Mouse (Mus musculus): ENCODE measurements at regions not wholly inside any gene's neighbourhood (a gene's known extent, or its start where the extent isn't known, plus 50 kb on each side); places are given as distances from the start of the nearest gene placed in this dataset.

- no peak overlapping the region for H3K27ac ChIP-seq
- 77% methylated on average over 6 of the region's 6 CpGs for WGBS
Measured at GRCm38 (mm10) chr8:49631286-49631685, 787.5 kb upstream of the Tenm3 start.

DNA sequence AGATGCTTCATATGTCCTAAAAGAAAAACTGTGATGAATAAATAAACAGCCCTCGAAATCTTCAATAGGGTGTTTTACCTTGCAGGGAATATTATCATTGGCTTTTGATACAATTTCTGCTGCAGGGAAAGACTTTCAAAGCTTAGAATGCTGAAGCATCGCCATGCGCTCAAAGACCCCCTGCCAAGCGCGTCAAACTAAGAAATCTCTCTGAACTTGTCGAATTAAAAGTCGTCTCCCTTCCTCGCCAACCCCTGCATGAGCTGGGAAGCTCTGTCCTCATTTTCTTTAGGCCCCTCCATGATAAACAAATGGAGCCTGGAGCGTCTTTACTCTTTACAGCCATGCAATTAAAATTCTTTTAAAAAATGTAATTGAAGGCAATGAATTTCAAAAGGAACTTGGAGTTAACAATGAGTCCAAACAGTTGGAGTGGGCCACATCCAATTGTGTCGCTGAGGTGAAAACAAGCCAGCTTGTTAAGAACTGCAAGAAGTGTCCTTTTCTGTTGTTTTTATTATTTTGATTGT is 784.3 kb upstream of the Tenm3 start:
- Histone ChIP-seq H3K4me3 (no peak overlapping the region), H3K9me3 (no peaks in the 10 kb centered on the region), H3K36me3 (no peaks in the 10 kb centered on the region), H3K27me3 (no peaks in the 10 kb centered on the region), H3K9ac (no peak overlapping the region), H3K4me1 (replicated peaks) (no peaks in the 10 kb centered on the region), H3K4me2 (no peak overlapping the region), H3K27ac (no peak overlapping the region)
- ATAC-seq (ENCODE audit: low FRiP score), result no peak
- 21% methylated on average over 10 of the region's 10 CpGs for WGBS

More at GRCm38 (mm10) chr8:49631286-49631685, 787.5 kb upstream of the Tenm3 start:
- no peak for ATAC-seq (ENCODE audit: low FRiP score)
- no peaks in the 10 kb centered on the region for H3K27me3 ChIP-seq
- no peaks in the 10 kb centered on the region for H3K4me1 ChIP-seq (replicated peaks)
- H3K9me3 ChIP-seq, result no peaks in the 10 kb centered on the region
- H3K4me3 ChIP-seq, result no peak overlapping the region
- no peaks in the 10 kb centered on the region for H3K36me3 ChIP-seq
- no peak overlapping the region for H3K9ac ChIP-seq
- H3K4me2 ChIP-seq, result no peak overlapping the region

DNA sequence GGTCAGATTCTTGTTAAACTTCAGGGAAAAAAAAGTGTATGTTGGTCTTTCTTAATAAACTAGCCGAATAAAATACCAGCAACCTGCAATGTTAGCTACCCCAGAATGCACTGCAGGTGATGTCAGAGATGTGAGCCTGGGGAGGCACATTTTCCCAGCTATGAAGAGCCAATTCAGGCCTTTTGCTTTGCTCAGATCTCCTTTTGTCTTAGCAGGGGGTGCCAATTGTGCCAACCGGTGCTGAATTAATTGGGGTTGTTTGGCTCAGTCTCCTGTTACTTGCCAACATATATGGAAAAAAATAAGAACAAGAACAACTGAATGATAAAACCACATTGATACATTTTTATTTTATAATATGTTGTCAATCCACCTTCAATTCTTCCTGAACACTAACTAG is 751.8 kb upstream of the Tenm3 start:
- no peak overlapping the region for H3K27ac ChIP-seq
- no peak overlapping the region for H3K4me2 ChIP-seq
- no peak for ATAC-seq (ENCODE audit: low FRiP score)
- WGBS, result 61% methylated on average over 2 of the region's 2 CpGs
- H3K4me1 ChIP-seq (replicated peaks), result no peaks in the 10 kb centered on the region
- H3K27me3 ChIP-seq, result no peaks in the 10 kb centered on the region
- H3K36me3 ChIP-seq, result no peaks in the 10 kb centered on the region
- H3K9ac ChIP-seq, result no peak overlapping the region
- no peak overlapping the region for H3K4me3 ChIP-seq
- H3K9me3 ChIP-seq, result no peaks in the 10 kb centered on the region

GRCm38 (mm10) chr8:49567423-49567822 is 723.7 kb upstream of the Tenm3 start:
- no peak overlapping the region for H3K27ac ChIP-seq
- 36% methylated on average over 3 of the region's 3 CpGs for WGBS
- H3K4me3 ChIP-seq, result no peak overlapping the region
- no peak overlapping the region for H3K4me2 ChIP-seq
- H3K4me1 ChIP-seq (replicated peaks), result 0 out of 2 replicates have a peak, but pooled peaks cover 2% of the 10 kb centered on the region
- no peaks in the 10 kb centered on the region for H3K27me3 ChIP-seq
- no peak overlapping the region for H3K9ac ChIP-seq
- ATAC-seq (ENCODE audit: low FRiP score), result no peak
- no peaks in the 10 kb centered on the region for H3K36me3 ChIP-seq
- no peaks in the 10 kb centered on the region for H3K9me3 ChIP-seq

DNA sequence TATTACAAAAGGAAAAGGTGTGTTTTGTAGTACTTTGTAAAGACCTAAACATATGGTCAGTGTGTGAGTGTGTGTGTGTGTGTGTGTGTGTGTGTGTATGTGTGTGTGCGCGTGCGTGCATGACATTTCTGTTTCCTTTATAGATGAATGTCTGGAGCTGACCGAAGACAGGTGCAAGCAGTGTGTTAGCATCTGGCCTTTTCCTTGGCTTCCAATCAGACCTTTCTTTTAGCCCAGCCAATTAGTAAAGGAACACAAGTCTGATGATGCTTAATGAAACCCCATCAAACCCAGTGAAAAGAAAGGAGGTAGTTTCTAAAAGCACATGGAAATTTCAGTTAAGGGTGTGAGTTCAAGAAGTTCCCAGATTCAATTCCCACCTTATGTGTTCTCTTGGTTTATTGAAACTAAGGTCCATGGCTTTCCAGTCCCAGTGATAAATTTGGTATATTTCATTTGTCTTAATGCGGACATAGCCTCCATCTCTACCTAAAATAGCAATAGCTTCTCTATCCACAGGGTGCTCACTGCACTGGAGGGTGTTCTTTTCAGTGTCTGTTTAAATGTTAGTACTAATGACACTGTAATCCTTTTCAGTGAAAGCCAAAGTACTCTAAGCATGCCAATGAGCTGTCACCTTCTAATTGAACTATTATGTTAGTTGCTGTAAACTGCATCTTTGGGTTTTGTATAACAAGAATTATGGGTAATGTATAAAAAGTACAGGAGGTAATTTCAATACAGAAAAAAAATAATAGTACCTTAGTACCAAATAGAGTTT is 719.9 kb upstream of the Tenm3 start:
- Histone ChIP-seq H3K4me1 (replicated peaks) (0 out of 2 replicates have a peak, but pooled peaks cover 2% of the 10 kb centered on the region), H3K27me3 (no peaks in the 10 kb centered on the region), H3K4me3 (no peak overlapping the region), H3K9ac (no peak overlapping the region), H3K4me2 (no peak overlapping the region), H3K9me3 (no peaks in the 10 kb centered on the region), H3K36me3 (no peaks in the 10 kb centered on the region), H3K27ac (no peak overlapping the region)
- no peak for ATAC-seq (ENCODE audit: low FRiP score)
- WGBS, result 86% methylated on average over 5 of the region's 5 CpGs

GRCm38 (mm10) chr8:49562976-49563375 is 719.2 kb upstream of the Tenm3 start:
- H3K27ac ChIP-seq, result no peak overlapping the region
- H3K4me2 ChIP-seq, result no peak overlapping the region
- H3K9me3 ChIP-seq, result no peaks in the 10 kb centered on the region
- H3K9ac ChIP-seq, result no peak overlapping the region
- H3K27me3 ChIP-seq, result no peaks in the 10 kb centered on the region
- H3K4me3 ChIP-seq, result no peak overlapping the region
- no peak for ATAC-seq (ENCODE audit: low FRiP score)
- WGBS, result 82% methylated on average over 4 of the region's 4 CpGs
- no peaks in the 10 kb centered on the region for H3K36me3 ChIP-seq
- H3K4me1 ChIP-seq (replicated peaks), result 0 out of 2 replicates have a peak, but pooled peaks cover 2% of the 10 kb centered on the region

- H3K27me3 ChIP-seq, result no peaks in the 10 kb centered on the region
- H3K36me3 ChIP-seq, result no peaks in the 10 kb centered on the region
- no peak overlapping the region for H3K9ac ChIP-seq
- no peaks in the 10 kb centered on the region for H3K4me1 ChIP-seq (replicated peaks)
- ATAC-seq (ENCODE audit: low FRiP score), result no peak
- 80% methylated on average over 7 of the region's 7 CpGs for WGBS
- no peaks in the 10 kb centered on the region for H3K9me3 ChIP-seq
- no peak overlapping the region for H3K4me2 ChIP-seq
- no peak overlapping the region for H3K4me3 ChIP-seq
- H3K27ac ChIP-seq, result no peak overlapping the region
Measured at GRCm38 (mm10) chr8:49555724-49556457, 712.1 kb upstream of the Tenm3 start.

GRCm38 (mm10) chr8:49553175-49553574 is 709.4 kb upstream of the Tenm3 start:
- Histone ChIP-seq H3K36me3 (no peaks in the 10 kb centered on the region), H3K27me3 (no peaks in the 10 kb centered on the region), H3K4me3 (no peak overlapping the region), H3K9ac (no peak overlapping the region), H3K9me3 (no peaks in the 10 kb centered on the region), H3K4me2 (no peak overlapping the region), H3K4me1 (replicated peaks) (no peaks in the 10 kb centered on the region), H3K27ac (no peak overlapping the region)
- no peak for ATAC-seq (ENCODE audit: low FRiP score)
- WGBS, result 90% methylated on average over 3 of the region's 3 CpGs

DNA sequence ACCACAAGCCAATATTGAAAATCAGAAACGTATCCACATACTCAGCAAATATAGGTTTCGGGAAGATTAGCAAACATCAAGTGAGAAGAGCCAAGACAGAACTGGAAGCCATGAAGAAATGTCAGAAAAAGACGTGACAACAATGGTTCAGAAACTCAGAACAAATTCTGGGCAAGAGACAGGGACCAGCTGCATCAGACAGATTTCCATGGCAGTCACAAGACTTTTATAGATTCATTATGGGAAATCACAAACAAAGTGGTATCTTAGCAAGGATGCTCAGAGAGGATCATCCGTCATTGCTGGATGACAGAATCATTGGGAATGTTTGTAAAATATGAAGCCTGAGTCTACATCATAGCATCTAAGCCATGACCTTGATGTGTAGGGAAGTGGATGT is 699.6 kb upstream of the Tenm3 start:
- H3K4me3 ChIP-seq, result no peak overlapping the region
- no peak for ATAC-seq (ENCODE audit: low FRiP score)
- H3K9ac ChIP-seq, result no peak overlapping the region
- no peak overlapping the region for H3K27ac ChIP-seq
- H3K27me3 ChIP-seq, result no peaks in the 10 kb centered on the region
- H3K36me3 ChIP-seq, result no peaks in the 10 kb centered on the region
- no peaks in the 10 kb centered on the region for H3K9me3 ChIP-seq
- H3K4me2 ChIP-seq, result no peak overlapping the region
- WGBS, result 89% methylated on average over 4 of the region's 4 CpGs
- no peaks in the 10 kb centered on the region for H3K4me1 ChIP-seq (replicated peaks)

- ATAC-seq (ENCODE audit: low FRiP score), result no peak
- 80% methylated on average over 5 of the region's 5 CpGs for WGBS
Measured at GRCm38 (mm10) chr8:49541337-49541736, 697.6 kb upstream of the Tenm3 start.

GRCm38 (mm10) chr8:49533412-49534351 is 689.9 kb upstream of the Tenm3 start:
- no peaks in the 10 kb centered on the region for H3K9me3 ChIP-seq
- H3K4me1 ChIP-seq (replicated peaks), result no peaks in the 10 kb centered on the region
- H3K9ac ChIP-seq, result no peak overlapping the region
- no peak for ATAC-seq (ENCODE audit: low FRiP score)
- no peak overlapping the region for H3K4me3 ChIP-seq
- H3K27ac ChIP-seq, result no peak overlapping the region
- WGBS, result 80% methylated on average over 5 of the region's 5 CpGs
- H3K36me3 ChIP-seq, result no peaks in the 10 kb centered on the region
- H3K27me3 ChIP-seq, result no peaks in the 10 kb centered on the region
- no peak overlapping the region for H3K4me2 ChIP-seq

More at GRCm38 (mm10) chr8:49541337-49541736, 697.6 kb upstream of the Tenm3 start:
- Histone ChIP-seq H3K4me2 (no peak overlapping the region), H3K4me1 (replicated peaks) (no peaks in the 10 kb centered on the region), H3K27me3 (no peaks in the 10 kb centered on the region), H3K36me3 (no peaks in the 10 kb centered on the region), H3K9ac (no peak overlapping the region), H3K9me3 (no peaks in the 10 kb centered on the region), H3K27ac (no peak overlapping the region), H3K4me3 (no peak overlapping the region)

GRCm38 (mm10) chr8:49529294-49529693 is 685.5 kb upstream of the Tenm3 start:
- no peak overlapping the region for H3K4me2 ChIP-seq
- H3K36me3 ChIP-seq, result no peaks in the 10 kb centered on the region
- 73% methylated on average over 4 of the region's 4 CpGs for WGBS
- no peak for ATAC-seq (ENCODE audit: low FRiP score)
- H3K4me3 ChIP-seq, result no peak overlapping the region
- H3K4me1 ChIP-seq (replicated peaks), result no peaks in the 10 kb centered on the region
- H3K9me3 ChIP-seq, result no peaks in the 10 kb centered on the region
- H3K9ac ChIP-seq, result no peak overlapping the region
- H3K27ac ChIP-seq, result no peak overlapping the region
- no peaks in the 10 kb centered on the region for H3K27me3 ChIP-seq

Measured in hindbrain, embryonic 13.5 days (tissue).